Mouse (Mus musculus) stomach, adult 2 months (tissue): Measurements from ENCODE around the gene Btbd10. TPM values are rescaled to one million over a fixed set of nuclear protein-coding genes. Genes with fewer than 3 reads are reported as not detected.

Source experiments
- polyA plus RNA-seq: library from polyadenylated mRNA; depleted of rRNA; stranded (reverse); fragments of >200 nt; gene quantifications from 2 replicates; pipeline ENCODE4 v1.2.3, GENCODE M21; 2012; rRNA removed

Btbd10 gene
- 7.8 and 11.5 TPM in 2 replicates for polyA plus RNA-seq

GRCm38 (mm10) chr7:113368746-113369619 is at the start of gene Btbd10:
TSS of gene Btbd10 (minus strand) at chr7:113369392.

DNA sequence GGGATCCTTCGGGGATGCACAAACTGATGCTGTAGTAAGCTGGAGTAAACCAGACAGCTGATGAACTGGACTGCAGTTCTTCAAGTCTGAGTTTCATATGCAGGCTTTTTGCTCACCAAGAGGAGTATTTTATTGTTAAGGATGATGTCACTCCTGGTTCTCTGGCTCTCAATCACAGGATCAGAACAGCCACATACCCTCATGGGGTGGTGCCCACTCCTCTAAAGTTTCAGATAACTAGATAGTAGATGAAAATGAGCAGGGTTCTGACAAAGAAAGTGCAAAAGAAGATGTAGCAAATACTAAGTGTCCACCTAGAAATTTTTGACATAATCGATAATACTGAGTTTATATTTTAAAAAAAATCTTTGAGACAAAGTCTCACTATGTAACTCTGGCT is 19.3 kb upstream of the Btbd10 start, which contains the start of gene Pth:
Gene Pth, minus strand, starts transcription at position 101 of the 400 bp plus-strand sequence.

Other genes with a start within 250 kb of the Btbd10 start
- gene Arntl, start 161.9 kb downstream of the Btbd10 start, polyA plus RNA-seq: 2.1 and 4.5 TPM in 2 replicates
- not detected in 2 replicates for gene Pth, start 19.2 kb upstream of the Btbd10 start, polyA plus RNA-seq
- gene Far1, start 144.4 kb upstream of the Btbd10 start, polyA plus RNA-seq: 1.6 and 4.0 TPM in 2 replicates